Mouse (Mus musculus): Measurements from ENCODE around the gene Gm45837.
A peak's percentile ranks its signal among the peaks of the same experiment; 100 is the strongest.

Gene Gm45837

GRCm38 (mm10) chr7:101463665-101464271, 53.1 kb downstream of the Gm45837 start:
- peak in 1 of 2 experiments; percentile 41 for DNase-seq (ENCODE audit: inconsistent age in 2 of 2, low spot score in 1 of 2)

GRCm38 (mm10) chr7:101464927-101465326, 54.2 kb downstream of the Gm45837 start:
- no peak for DNase-seq (ENCODE audit: inconsistent age in 2 of 2, low spot score in 1 of 2)

GRCm38 (mm10) chr7:101465392-101465791, 54.7 kb downstream of the Gm45837 start:
- DNase-seq (ENCODE audit: inconsistent age in 2 of 2, low spot score in 1 of 2) = peak; percentile 74 to 86

- DNase-seq (ENCODE audit: inconsistent age in 2 of 2, low spot score in 1 of 2) = peak; percentile 57 to 76
Measured at GRCm38 (mm10) chr7:101465850-101466580, 55.3 kb downstream of the Gm45837 start.

GRCm38 (mm10) chr7:101466581-101467081, 55.9 kb downstream of the Gm45837 start:
- peak in 1 of 2 experiments; percentile 82 for DNase-seq (ENCODE audit: inconsistent age in 2 of 2, low spot score in 1 of 2)

GRCm38 (mm10) chr7:101471423-101471822, 60.7 kb downstream of the Gm45837 start:
- no peak for DNase-seq (ENCODE audit: inconsistent age in 2 of 2, low spot score in 1 of 2)

GRCm38 (mm10) chr7:101471968-101472480, 61.3 kb downstream of the Gm45837 start:
- DNase-seq (ENCODE audit: inconsistent age in 2 of 2, low spot score in 1 of 2) = peak in 1 of 2 experiments; percentile 50

GRCm38 (mm10) chr7:101472598-101473558, 62.2 kb downstream of the Gm45837 start:
- peak in 1 of 2 experiments; percentile 76 for DNase-seq (ENCODE audit: inconsistent age in 2 of 2, low spot score in 1 of 2)

- DNase-seq (ENCODE audit: inconsistent age in 2 of 2, low spot score in 1 of 2) = peak in 1 of 2 experiments; percentile 79
Measured at GRCm38 (mm10) chr7:101474399-101474811, 63.7 kb downstream of the Gm45837 start.

GRCm38 (mm10) chr7:101476028-101476427, 65.3 kb downstream of the Gm45837 start:
- DNase-seq (ENCODE audit: inconsistent age in 2 of 2, low spot score in 1 of 2) = no peak

GRCm38 (mm10) chr7:101476493-101476892, 65.8 kb downstream of the Gm45837 start:
- DNase-seq (ENCODE audit: inconsistent age in 2 of 2, low spot score in 1 of 2) = no peak

GRCm38 (mm10) chr7:101477200-101477599, 66.5 kb downstream of the Gm45837 start:
- DNase-seq (ENCODE audit: inconsistent age in 2 of 2, low spot score in 1 of 2) = no peak

- DNase-seq (ENCODE audit: inconsistent age in 2 of 2, low spot score in 1 of 2) = no peak
Measured at GRCm38 (mm10) chr7:101478099-101478498, 67.4 kb downstream of the Gm45837 start.

GRCm38 (mm10) chr7:101479841-101480240, 69.2 kb downstream of the Gm45837 start:
- DNase-seq (ENCODE audit: inconsistent age in 2 of 2, low spot score in 1 of 2) = peak in 1 of 2 experiments; percentile 61

- DNase-seq (ENCODE audit: inconsistent age in 2 of 2, low spot score in 1 of 2) = peak; percentile 79 to 91
Measured at GRCm38 (mm10) chr7:101480671-101481070, 70.0 kb downstream of the Gm45837 start.

GRCm38 (mm10) chr7:101481872-101482498, 71.3 kb downstream of the Gm45837 start:
- peak; percentile 76 to 90 for DNase-seq (ENCODE audit: inconsistent age in 2 of 2, low spot score in 1 of 2)

GRCm38 (mm10) chr7:101482499-101483081, 71.9 kb downstream of the Gm45837 start:
- DNase-seq (ENCODE audit: inconsistent age in 2 of 2, low spot score in 1 of 2) = peak in 1 of 2 experiments; percentile 63

GRCm38 (mm10) chr7:101483498-101484115, 72.9 kb downstream of the Gm45837 start:
- DNase-seq (ENCODE audit: inconsistent age in 2 of 2, low spot score in 1 of 2) = peak in 1 of 2 experiments; percentile 59

- peak in 1 of 2 experiments; percentile 47 for DNase-seq (ENCODE audit: inconsistent age in 2 of 2, low spot score in 1 of 2)
Measured at GRCm38 (mm10) chr7:101487102-101487501, 76.4 kb downstream of the Gm45837 start.
